Mouse (Mus musculus) liver, postnatal 0 days (tissue): Measurements from ENCODE around the gene Tgm5. TPM values are rescaled to one million over a fixed set of nuclear protein-coding genes. Genes with fewer than 3 reads are reported as not detected.
"Not testable (repeated sequence)": the region's sequence is repeated elsewhere in the genome, so short reads cannot be mapped to it uniquely, and the experiment has no call there.

Source experiments
- ATAC-seq: fragments of 200-750 bp; cut with Nextera tagmentation; 2 replicates; pipeline ENCODE4 v1.8.0; 2017; ENCODE audit warnings: mild to moderate bottlenecking, moderate library complexity
- DNase-seq: peaks from one replicate; pipeline ENCODE4 v3.0.0-alpha.2; 2016
- H3K27ac ChIP-seq: fragments of 300-500 bp; sonication (generic); 2 replicates; pipeline ENCODE4 v1.5.1; 2014; ENCODE audit warnings: antibody characterized with exemption, moderate library complexity, mild to moderate bottlenecking, low read depth
- H3K27me3 ChIP-seq: fragments of 300-500 bp; sonication (generic); 2 replicates; pipeline ENCODE4 v1.6.1; 2014; ENCODE audit warnings: low read length, control low read depth, mixed read lengths; ENCODE audit not compliant: insufficient read depth
- H3K36me3 ChIP-seq: fragments of 300-500 bp; sonication (generic); replicated peaks from 2 replicates; pipeline ENCODE4 v1.6.1; 2014; ENCODE audit warnings: mild to moderate bottlenecking, control low read depth, low read length, moderate library complexity, mixed read lengths; ENCODE audit not compliant: insufficient read depth
- H3K4me1 ChIP-seq: fragments of 300-500 bp; sonication (generic); 2 replicates; pipeline ENCODE4 v1.6.1; 2014; ENCODE audit warnings: antibody characterized with exemption, mild to moderate bottlenecking, control low read depth; ENCODE audit not compliant: insufficient read depth
- H3K4me2 ChIP-seq: fragments of 300-500 bp; sonication (generic); 2 replicates; pipeline ENCODE4 v1.6.1; 2014; ENCODE audit warnings: low read depth, mild to moderate bottlenecking, low read length, moderate library complexity, mixed read lengths
- H3K4me3 ChIP-seq: fragments of 300-500 bp; sonication (generic); 2 replicates; pipeline ENCODE4 v1.5.1; 2014; ENCODE audit warnings: low read depth, low read length
- H3K9ac ChIP-seq: fragments of 300-500 bp; sonication (generic); replicated peaks from 2 replicates; pipeline ENCODE4 v1.6.1; 2014; ENCODE audit warnings: mild to moderate bottlenecking, moderate library complexity
- H3K9me3 ChIP-seq: fragments of 300-500 bp; sonication (generic); 2 replicates; pipeline ENCODE4 v1.6.1; 2016; ENCODE audit warnings: mild to moderate bottlenecking, control low read depth, low read length, mixed read lengths
- CTCF ChIP-seq: sonication (generic); IDR thresholded peaks from 2 replicates; pipeline ENCODE4 v1.5.1; 2016; ENCODE audit warnings: antibody characterized with exemption, low read depth
- EP300 ChIP-seq: IDR thresholded peaks from 2 replicates; pipeline ENCODE4 v1.6.1; 2016; ENCODE audit warnings: antibody characterized with exemption, low read depth, mild to moderate bottlenecking
- WGBS: fragments of 180-500 bp; shearing (Covaris S2); extraction: QIAGEN DNeasy Blood & Tissue Kit; methylation state at CpG from one replicate; pipeline ENCODE4 v1.1.7; 2014; ENCODE audit not compliant: insufficient replicate concordance; 5-methylcytosine and 5-hydroxymethylcytosine counted together
- polyA plus RNA-seq: library from polyadenylated mRNA; unstranded; fragments of >200 nt; fragmentation: Nextera tagmentation; extraction: Ambion mirVana; gene quantifications from 2 replicates; pipeline ENCODE4 v1.2.1, GENCODE M21; 2015

The Tgm5 gene
- polyA plus RNA-seq, 1 experiment from 2014 or later: not detected

GRCm38 (mm10) chr2:120998863-120999262, 86.8 kb downstream of the Tgm5 start:
- TF ChIP-seq CTCF: no peak
- 0 out of 2 replicates have a peak, but pooled peaks have one; percentile 45 for TF ChIP-seq EP300
- Histone ChIP-seq H3K4me3 (no peak overlapping the region), H3K4me1 (no peaks in the 10 kb centered on the region), H3K4me2 (no peak overlapping the region), H3K27me3 (no peaks in the 10 kb centered on the region), H3K9me3 (no peaks in the 10 kb centered on the region), H3K9ac (no peak overlapping the region), H3K27ac (no peak overlapping the region), H3K36me3 (no peaks in the 10 kb centered on the region)
- 74% methylated on average over 8 of the region's 8 CpGs for WGBS
- ATAC-seq (peak; percentile 55; the same call in 1 of the 2 replicates), DNase-seq (no peak)

- not testable (repeated sequence) for H3K27me3 ChIP-seq, ATAC-seq, H3K9me3 ChIP-seq, H3K4me2 ChIP-seq, H3K4me3 ChIP-seq, H3K9ac ChIP-seq, H3K36me3 ChIP-seq, H3K27ac ChIP-seq, H3K4me1 ChIP-seq, DNase-seq
- 54% methylated on average over 1 of the region's 1 CpGs for WGBS
Observed at GRCm38 (mm10) chr2:120996607-120997006, 89.0 kb downstream of the Tgm5 start.

Other genes starting within 250 kb of the Tgm5 start
- gene Cdan1, start 235.7 kb downstream of the Tgm5 start, polyA plus RNA-seq: 2.0 and 2.3 TPM in 2 replicates
- 0.57 and 0.67 TPM in 2 replicates for gene Ttbk2, start 235.2 kb downstream of the Tgm5 start, polyA plus RNA-seq
- gene Ubr1, start 115.1 kb downstream of the Tgm5 start, polyA plus RNA-seq: 5.4 and 6.6 TPM in 2 replicates
- gene Tmem62, start 108.8 kb downstream of the Tgm5 start, polyA plus RNA-seq: 2.9 and 3.2 TPM in 2 replicates
- 36.0 and 37.4 TPM in 2 replicates for gene Ccndbp1, start 77.4 kb downstream of the Tgm5 start, polyA plus RNA-seq
- 49.1 and 54.9 TPM in 2 replicates for gene Epb42, start 48.8 kb downstream of the Tgm5 start, polyA plus RNA-seq
- not detected in 2 replicates for gene Tgm7, start 24.0 kb upstream of the Tgm5 start, polyA plus RNA-seq
- gene Adal, start 54.6 kb upstream of the Tgm5 start, polyA plus RNA-seq: 5.5 and 7.3 TPM in 2 replicates
- gene Lcmt2, start 54.8 kb upstream of the Tgm5 start, polyA plus RNA-seq: 10.0 and 10.2 TPM in 2 replicates
- gene Tubgcp4, start 84.8 kb upstream of the Tgm5 start, polyA plus RNA-seq: 8.1 and 9.7 TPM in 2 replicates
- 3.9 and 4.4 TPM in 2 replicates for gene Zscan29, start 85.3 kb upstream of the Tgm5 start, polyA plus RNA-seq
- gene Trp53bp1, start 185.6 kb upstream of the Tgm5 start, polyA plus RNA-seq: 4.8 and 5.7 TPM in 2 replicates
- 0.02 and 0.04 TPM in 2 replicates for gene Map1a, start 203.8 kb upstream of the Tgm5 start, polyA plus RNA-seq